Mouse (Mus musculus): Measurements from ENCODE around the gene Klf1. TPM values are rescaled to one million over a fixed set of nuclear protein-coding genes. Genes with fewer than 3 reads are reported as not detected.

Klf1 gene
- total and polyA plus RNA-seq, 3 experiments = 0.20 to 0.38 (median 0.24) TPM

DNA sequence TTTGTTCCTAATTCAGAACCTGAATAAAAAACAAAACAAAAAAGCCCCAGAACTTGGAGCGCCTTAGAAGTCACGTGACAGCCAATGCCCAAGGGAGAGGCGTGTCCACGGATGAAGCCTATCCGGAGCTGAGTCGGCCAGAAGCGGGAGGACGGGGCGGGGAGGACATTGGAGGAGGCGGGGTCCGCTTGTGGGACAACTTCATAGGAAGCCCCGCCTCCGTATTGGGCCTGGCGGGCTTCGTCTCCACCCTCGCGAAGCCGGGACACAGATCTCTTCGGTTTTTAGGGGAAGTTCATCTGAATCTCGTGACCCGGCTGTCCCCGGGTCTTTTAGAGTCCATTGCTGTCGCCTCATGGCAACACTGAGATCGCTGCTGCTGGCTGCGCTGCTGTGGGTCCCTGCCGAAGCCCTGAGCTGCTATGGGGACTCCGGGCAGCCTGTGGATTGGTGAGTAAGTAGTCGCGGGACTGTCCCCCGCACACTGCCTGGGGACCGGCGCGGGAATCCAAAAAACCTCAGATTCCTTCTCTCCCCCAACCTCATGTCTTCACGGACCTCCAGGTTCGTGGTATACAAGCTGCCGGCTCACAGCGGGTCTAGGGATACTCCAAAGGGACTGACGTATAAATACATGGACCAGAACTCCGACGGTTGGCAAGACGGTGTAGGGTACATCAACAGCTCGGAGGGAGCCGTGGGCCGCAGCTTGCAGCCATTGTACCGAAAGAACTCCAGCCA lies 6.9 kb downstream of the Klf1 start, which contains the start of gene Dnase2a (continued):
- TF ChIP-seq UBTF (IDR thresholded peaks at IDR 0.05; ENCODE audit: low read depth, low read length) (no peak), CHD1 (IDR thresholded peaks at IDR 0.05; ENCODE audit: low read depth, low read length) (no peak), RAD21 (IDR thresholded peaks at IDR 0.05; ENCODE audit: low read depth, low read length) (no peak), IRF4 (IDR thresholded peaks at IDR 0.05; ENCODE audit: low read depth, low read length) (peak; percentile 42; the same call in 1 of the 2 replicates), PAX5 (IDR thresholded peaks at IDR 0.05; ENCODE audit: low read length) (no peak), KAT2A (IDR thresholded peaks at IDR 0.05; ENCODE audit: insufficient replicate concordance, low read length) (0 out of 2 replicates have a peak, but pooled peaks have one; percentile 10), ZMIZ1 (IDR thresholded peaks at IDR 0.05; ENCODE audit: low read depth, low read length) (peak; percentile 37; the same call in 1 of the 2 replicates), ELF1 (IDR thresholded peaks at IDR 0.05; ENCODE audit: low read depth, low read length) (peak; percentile 50; the same call in 1 of the 2 replicates), HCFC1 (IDR thresholded peaks at IDR 0.05; ENCODE audit: low read depth, low read length) (peak; percentile 4; the same call in 1 of the 2 replicates), MYC (IDR thresholded peaks at IDR 0.05; ENCODE audit: low read depth, low read length) (no peak), USF2 (conservative IDR thresholded peaks at IDR 0.05; ENCODE audit: low read depth, low read length) (peak; percentile 97), NRF1 (IDR thresholded peaks at IDR 0.05; ENCODE audit: low read depth, low read length) (no peak)

DNA sequence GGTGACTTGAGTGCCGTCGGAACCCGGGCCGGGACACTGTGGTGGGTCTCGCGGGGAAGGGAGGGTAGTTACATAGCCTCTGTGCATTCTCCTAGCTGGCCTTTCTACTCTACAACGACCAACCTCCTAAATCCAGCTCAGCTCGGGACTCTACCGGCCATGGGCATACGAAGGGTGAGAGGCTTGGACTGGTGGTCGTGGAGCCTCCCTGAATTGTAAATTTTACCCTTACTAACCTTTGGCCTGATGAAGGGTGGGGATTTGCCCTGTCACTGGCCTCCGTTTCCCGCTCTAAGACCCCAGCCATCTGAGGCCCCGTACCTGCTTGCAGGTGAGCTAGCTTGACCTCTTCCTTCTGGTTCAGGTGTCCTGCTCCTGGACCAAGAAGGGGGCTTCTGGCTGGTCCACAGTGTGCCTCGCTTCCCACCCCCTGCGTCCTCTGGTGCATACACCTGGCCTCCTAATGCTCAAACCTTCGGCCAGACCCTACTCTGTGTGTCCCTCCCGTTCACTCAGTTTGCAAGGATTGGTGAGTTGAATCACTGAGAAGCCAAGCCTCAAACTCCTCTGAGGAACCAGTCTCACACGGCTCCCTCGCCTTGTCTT lies 7.5 kb downstream of the Klf1 start:
- Histone ChIP-seq H3K9me3 (replicated peaks; ENCODE audit: low read length) (peaks cover 13% of the 10 kb centered on the region), H3K4me3 (replicated peaks in 1 of 3; ENCODE audit: low read depth in 2 of 3, low read length in 2 of 3, poor library complexity in 1 of 3) (peak overlapping the region; percentile 63 to 68 (median 64)), H3K36me3 (replicated peaks in 1 of 2; ENCODE audit: control insufficient read depth in 1 of 2, insufficient read depth in 1 of 2, low read length in 1 of 2) (peaks cover 12 to 45% of the 10 kb centered on the region in 2 experiments), H3K4me2 (ENCODE audit: insufficient read depth, low read depth, poor library complexity, severe bottlenecking) (peak overlapping the region; percentile 40), H3K9ac (ENCODE audit: insufficient read depth, low read depth) (peak overlapping the region; percentile 72), H3K27me3 (replicated peaks) (peaks cover 9% of the 10 kb centered on the region), H3K4me1 (ENCODE audit: control insufficient read depth in 1 of 2, insufficient read depth in 2 of 2) (peaks cover 8 to 15% of the 10 kb centered on the region in 2 experiments), H3K79me2 (replicated peaks; ENCODE audit: control insufficient read depth, extremely low read depth, insufficient read depth, poor library complexity, severe bottlenecking) (no peaks in the 10 kb centered on the region), H3K27ac (ENCODE audit: insufficient read depth, low read depth) (no peak overlapping the region)
- dilution Hi-C loops (cut with MboI; ENCODE audit: extremely low pct_ligation_motif_present, extremely low pct_unique_long_range_greater_than_20kb, low sequenced_read_pairs) (no loop called here), in situ Hi-C loops (cut with MboI; ENCODE audit: low pct_ligation_motif_present, low pct_unique_long_range_greater_than_20kb, low sequenced_read_pairs) (no loop called here)
- TF ChIP-seq TCF12 (IDR thresholded peaks at IDR 0.05; ENCODE audit: low read depth, low read length) (no peak), MEF2A (IDR thresholded peaks at IDR 0.05; ENCODE audit: borderline replicate concordance, low read depth, low read length) (no peak), MXI1 (IDR thresholded peaks at IDR 0.05; ENCODE audit: low read depth, low read length) (no peak), USF1 (IDR thresholded peaks at IDR 0.05; ENCODE audit: low read depth, low read length) (no peak), CTCF (conservative IDR thresholded peaks at IDR 0.05 in 1 of 2, IDR thresholded peaks at IDR 0.05 in 1 of 2; ENCODE audit: low read depth in 2 of 2, low read length in 2 of 2) (no peak), ZKSCAN1 (IDR thresholded peaks at IDR 0.05; ENCODE audit: borderline replicate concordance, low read depth, low read length) (no peak), RCOR1 (conservative IDR thresholded peaks at IDR 0.05; ENCODE audit: low read depth, low read length) (no peak)
- DNase-seq (ENCODE audit: extremely low read depth) = no peak
